Mouse (Mus musculus) E14TG2a.4 (cell line): ENCODE measurements at regions not wholly inside any gene's neighbourhood (a gene's known extent, or its start where the extent isn't known, plus 50 kb on each side); places are given as distances from the start of the nearest gene placed in this dataset.

Source experiments
- CTCF ChIP-seq: conservative IDR thresholded peaks from 2 replicates; pipeline ENCODE4 v1.5.1; 2014; ENCODE audit warnings: low read length
- NANOG ChIP-seq: IDR thresholded peaks from 2 replicates; pipeline ENCODE4 v1.6.1; 2014; ENCODE audit warnings: borderline replicate concordance, low read length, mixed read lengths
- POU5F1 ChIP-seq: IDR thresholded peaks from 2 replicates; pipeline ENCODE4 v1.6.1; 2014; ENCODE audit warnings: low read length, borderline replicate concordance

- TF ChIP-seq CTCF (peak; percentile 12; the same call in 1 of the 2 replicates), NANOG (0 out of 2 replicates have a peak, but pooled peaks have one; percentile 4), POU5F1 (no peak)
These were observed 160.3 kb downstream of the Gm10260 start for GRCm38 (mm10) chr13:97600136-97600535.
